Mouse (Mus musculus) embryo, embryonic 11.5 days (tissue): ENCODE measurements around the gene Mest.

Source experiments
- DNase-seq: peaks from one replicate; pipeline ENCODE4 v3.0.0-alpha.2; 2012; ENCODE audit warnings: low read depth, low spot score

Mest gene

DNA sequence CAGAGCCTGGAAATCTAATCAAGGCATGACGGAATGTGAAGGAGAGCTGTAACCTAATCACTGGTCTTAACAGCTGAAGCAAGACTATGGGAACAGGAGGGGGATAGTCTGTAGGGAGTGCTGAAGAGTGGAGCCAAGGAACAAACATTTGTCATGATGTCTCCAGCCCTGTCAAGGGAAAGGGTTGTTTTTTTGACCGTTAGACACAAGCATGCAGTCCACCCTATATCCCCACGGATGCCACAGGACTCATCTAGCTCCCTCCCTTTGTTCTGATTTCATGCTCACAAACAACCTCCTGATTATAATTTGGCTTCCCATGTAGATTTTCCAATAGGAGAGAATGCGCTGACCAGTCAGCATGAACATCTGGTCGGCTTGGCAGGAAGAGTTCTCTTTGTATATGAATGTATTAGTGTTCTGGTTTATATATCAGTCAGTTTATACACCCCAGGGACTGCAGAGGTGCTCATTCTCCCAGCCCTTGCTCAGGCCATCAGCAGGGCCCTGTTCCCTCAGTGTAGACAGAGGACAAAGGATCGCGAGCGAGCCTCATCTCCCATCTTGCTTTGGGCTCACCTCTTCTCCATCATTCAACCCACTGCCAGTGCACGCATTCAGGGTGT is 19.3 kb upstream of the Mest start:
- DNase-seq, result no peak

- no peak for DNase-seq
These were observed 14.2 kb upstream of the Mest start for GRCm38 (mm10) chr6:30709115-30709514.

DNA sequence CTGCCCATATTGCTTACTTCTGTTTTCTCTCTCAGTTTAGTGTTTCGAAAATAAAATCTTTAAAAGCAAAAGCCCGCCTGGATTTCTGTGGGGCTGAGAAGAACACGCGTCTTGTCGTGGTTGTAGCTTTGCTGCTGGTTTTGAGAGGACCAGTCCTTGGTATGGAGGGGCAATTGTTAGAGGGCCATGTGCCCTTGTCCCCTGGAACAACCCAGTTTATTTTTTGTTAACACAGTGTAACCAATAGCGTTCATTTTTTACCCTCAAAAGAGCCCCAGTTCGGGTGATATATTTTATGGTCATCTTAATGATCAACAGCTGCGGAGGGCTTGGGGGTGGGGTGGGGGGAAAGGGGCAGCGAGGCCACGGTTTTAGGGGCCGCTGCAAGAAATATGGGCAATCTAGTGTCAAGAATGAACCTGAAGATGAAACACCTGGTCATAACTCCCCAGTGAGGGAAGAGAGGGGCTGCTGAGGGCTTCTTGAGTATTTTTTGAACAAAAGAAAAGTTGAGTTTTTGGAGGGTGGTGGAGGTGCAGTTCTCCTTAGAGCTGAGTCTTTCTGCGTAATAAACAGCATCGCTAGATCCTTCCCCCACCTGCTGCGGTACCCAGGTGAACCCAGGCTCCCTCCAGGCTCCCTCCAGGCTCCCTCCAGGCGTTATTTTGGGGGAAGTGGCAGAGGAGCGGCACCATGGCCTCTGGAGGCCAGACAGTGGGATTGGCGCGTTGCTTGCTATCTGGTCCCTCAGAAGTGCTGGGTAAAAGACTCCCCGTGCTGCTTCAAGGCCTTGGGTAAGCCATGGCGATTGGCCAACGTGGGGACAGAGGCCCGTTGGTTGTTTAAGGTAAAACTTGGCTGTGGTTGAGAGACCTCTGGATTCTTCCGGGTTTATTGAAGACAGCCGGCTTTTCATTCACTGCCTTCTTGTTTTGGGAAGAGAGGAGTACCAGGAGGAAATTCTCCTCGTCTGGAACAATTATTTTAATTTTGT is 12.7 kb upstream of the Mest start:
- no peak for DNase-seq

DNA sequence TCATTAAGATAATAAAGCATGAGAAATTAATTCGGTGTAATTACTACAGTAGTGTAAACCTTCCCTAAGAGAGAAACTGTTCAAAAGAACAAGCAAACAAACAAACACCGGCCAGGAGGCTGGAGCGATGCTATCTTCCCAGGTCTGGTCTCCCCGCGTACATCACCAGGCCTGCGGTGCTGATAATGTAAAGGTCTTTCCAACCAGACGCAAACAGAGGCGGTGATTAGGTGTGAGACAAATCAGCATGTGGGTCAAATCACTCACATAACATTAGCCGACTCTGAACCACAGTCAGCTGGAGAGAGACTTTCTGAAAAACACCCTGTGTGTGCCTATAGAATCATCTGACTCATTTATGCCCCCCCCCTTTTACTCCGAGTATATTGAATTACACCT is 12.0 kb upstream of the Mest start:
- no peak for DNase-seq

- DNase-seq, result no peak
These were observed 10.9 kb upstream of the Mest start for GRCm38 (mm10) chr6:30712484-30712883.

DNA sequence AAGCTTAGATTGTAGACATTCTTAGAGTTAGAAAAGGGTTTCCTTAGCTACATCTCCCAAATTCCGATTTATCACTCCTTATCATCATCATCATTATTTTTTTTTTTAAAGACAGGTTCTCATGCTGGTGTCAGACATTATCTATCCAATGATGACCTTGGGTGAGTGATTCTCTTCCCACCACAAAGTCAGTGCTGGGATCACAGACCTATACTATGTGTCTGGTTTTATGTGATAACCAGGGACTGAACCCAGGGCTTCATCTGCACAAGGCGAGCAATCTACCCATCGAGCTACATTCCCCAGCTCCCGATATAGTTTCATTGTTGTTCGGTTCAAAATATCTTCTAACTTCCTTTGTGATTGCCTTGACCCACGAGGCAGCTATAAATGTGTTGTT is 9.9 kb upstream of the Mest start:
- no peak for DNase-seq

DNA sequence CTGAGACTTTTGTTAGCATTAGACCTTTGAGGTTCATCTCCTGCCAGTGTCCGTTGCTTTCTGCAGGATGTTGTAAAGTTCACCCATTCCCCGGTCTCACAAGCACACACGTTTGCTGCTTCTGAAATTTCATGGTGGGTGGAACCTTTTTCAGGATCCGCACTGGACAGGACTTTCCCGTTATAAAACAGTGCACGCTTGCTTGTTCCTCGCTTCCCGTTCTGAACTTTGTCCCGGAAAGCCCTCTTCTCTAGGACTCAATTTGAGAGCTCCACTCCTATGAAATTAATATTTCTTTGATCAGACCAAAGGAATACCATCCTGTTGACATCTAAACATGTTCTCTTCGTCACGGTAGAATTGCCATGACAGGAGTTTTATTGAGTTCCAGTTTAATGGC is 9.5 kb upstream of the Mest start:
- no peak for DNase-seq

DNA sequence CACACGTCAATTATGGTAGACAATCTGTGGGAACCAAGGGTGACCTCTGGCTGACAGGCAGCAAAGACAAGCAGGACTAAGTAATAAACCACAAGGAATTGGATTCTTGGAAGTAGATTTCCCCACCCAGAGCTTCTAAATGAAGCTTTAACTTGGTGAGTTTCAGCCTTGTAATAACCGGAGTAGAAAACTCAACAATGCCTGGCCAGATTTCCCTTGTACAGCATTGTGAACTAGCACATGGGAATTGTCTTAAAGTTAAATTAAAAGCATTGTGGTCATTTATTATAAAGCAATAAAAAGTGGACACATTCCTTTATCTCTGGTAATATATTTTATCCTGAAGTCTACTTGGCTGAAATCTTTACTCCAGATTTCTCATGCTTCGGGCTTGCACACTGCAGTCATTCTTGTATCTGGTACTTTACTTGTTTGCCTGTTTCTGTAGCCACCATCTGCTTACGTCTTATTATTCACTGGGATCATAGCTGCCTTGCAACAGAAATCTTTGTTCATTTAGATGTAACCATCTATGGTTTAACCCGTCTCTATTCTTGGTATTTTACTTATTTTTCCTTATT is 8.4 kb upstream of the Mest start:
- no peak for DNase-seq

DNA sequence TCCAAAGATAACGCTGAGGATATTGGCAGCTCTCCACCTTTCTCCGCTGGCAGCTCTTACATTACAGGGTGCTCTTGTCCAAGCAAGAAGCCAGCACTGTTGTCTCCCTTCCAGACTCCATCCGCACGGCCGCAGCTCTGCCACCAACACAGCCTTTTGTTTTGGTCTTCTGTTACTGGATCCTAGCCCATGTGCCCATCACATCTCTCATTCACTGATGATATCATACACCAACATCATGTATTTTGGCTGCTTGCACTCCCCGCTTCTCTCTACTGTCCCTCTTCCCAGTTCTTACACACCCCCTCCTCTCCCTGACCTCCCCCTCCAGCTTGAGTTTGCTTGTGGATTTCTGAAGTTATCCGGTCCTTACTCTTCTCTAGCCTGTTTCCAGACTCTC is 6.6 kb upstream of the Mest start:
- DNase-seq, result no peak

- DNase-seq, result no peak
These were observed 772 bp upstream of the Mest start for GRCm38 (mm10) chr6:30722385-30723164.

DNA sequence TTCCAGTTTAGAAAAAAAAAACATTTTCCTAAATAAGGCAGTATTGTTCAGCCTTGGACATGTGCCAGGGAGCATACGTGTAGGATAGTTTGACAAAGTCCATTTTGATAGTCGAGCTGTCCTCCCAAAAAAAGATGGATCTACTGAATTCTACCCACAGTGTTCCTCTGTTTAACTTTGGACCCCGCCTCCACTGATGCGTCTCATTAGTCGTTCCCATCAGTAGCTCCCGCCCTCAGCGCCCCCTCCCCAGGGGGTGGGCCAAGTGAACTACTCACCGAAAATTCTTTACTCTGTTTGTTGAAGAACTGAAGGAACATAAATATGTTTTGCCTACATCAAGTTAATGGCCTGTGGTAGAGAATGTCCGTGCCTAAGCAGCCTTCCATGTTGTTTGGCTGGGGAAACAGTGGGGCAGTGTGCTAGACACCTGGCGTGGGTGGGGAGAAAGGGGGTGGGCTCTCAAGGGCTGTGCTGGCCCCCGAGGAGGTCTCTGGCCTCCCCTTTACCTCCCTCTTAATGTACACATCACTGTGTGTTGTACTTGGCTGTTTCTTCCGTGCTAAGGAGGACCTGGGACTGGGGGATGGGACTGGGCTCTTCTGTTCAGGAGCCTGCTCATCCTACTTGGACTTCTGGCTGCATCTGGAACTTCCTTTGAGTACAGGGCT is 7.1 kb downstream of the Mest start:
- no peak for DNase-seq

DNA sequence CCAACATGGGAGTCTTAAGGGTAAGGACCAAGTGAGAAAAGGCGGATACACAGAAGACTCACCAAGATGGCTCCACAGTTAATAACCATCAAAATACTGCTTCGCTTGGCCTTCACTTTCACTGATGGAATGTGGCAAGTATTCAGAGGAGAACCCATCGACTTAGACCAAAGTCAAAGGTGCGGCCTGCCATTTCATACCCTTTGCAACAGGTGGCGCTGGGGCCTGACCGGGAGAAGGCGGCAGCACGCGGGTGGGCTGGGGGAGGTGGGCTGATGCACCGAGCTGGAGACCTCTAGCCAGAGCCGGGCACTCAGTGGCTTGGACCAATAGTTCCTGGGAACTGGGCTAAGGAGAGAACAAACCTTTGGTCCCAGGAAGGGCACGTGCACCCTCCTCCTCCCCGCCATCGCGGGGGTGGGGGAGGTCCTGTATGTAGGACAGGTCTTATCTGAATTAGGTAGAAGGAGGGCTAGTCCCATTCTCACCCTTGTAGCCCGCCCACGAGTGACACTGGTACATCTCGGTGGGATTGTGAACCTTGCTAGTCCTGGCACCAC is 9.3 kb downstream of the Mest start:
- DNase-seq, result no peak

DNA sequence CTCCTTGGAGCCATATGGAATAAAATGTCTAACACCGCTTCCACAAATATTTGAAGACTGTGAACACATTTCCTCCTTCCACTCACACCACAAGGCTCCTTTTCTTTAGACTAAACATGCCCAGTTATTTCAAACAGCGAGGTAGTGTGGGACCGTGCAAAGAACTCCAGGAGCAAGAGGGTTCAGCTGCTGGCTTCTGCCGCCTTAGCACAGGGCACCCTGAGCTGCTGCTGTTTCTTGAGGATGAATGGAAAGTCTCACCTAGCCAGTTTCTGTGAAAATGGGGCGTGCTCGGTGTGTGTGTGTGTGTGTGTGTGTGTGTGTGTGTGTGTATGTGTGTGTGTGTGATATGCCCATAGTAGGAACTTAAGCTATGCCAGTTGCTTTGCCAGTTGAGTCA is 11.1 kb downstream of the Mest start:
- DNase-seq, result no peak

DNA sequence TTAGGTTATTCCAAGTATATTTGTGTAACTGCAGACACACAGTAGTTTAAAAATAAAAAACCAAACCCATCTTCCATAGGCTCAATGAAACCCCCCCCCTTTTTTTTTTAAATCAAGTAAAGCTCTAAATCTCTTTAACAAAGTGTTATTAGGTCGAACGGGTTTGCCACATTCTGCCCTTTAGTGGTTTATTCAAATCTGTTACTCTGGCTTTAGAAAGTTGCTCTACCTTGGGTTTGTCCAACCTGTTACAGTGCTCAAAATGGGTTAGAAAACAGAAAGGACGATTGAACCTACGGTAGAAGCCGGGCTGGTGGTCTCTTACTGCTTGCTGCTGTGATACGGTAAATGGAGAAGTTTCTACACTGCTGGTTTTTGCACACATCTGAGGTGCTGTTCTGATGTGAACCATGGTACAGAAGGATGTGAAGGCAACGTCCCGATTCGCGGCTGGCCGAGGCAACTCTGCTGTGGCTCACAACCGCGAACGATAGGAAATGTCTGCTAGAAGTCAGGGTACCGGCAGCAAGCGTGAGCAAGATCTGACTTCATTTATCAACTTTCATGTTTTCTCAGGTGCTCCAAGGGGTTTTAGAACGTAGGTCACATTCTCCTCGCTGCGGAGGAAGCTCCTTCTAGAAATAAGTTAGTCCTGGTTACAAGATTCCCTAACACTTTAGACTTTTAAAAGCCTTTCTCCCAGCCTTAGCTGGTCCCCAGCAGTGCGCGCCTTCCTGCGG is 11.8 kb downstream of the Mest start:
- DNase-seq, result no peak

- no peak for DNase-seq
These were observed 12.5 kb downstream of the Mest start for GRCm38 (mm10) chr6:30735728-30736371.

GRCm38 (mm10) chr6:30736372-30736762 is 13.0 kb downstream of the Mest start:
- no peak for DNase-seq

DNA sequence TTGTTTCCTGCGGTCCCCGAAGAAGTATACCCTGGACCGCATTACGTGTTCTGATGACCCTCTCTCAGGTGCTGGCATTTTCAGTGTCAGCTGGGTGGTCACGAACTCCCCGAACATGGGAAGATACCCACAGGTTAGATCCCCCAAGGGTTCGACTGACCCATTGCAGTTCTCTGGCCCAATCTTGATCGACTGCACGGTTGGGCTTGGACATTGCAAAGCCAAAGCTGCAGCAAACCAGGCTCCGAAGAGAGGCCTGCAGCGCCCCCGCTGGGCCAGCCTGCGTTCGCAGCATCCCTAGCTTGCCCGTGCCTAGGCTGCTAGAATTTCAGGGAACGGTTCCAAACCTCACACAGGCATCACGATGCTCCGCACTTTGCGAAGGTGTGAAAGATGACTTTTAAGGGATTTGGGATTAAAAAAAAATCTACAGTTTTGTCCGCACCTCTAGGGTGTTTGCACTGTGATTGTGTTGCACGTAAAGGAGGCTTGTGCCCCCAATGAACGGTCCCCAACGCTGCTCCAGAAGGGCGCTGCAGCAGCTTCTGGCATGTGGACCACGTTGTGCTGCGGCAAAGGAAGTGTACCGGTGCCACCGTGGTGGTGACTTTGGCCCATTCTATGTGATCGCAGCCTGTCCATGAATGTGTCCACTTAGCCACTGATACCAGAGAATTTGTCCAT is 13.7 kb downstream of the Mest start:
- no peak for DNase-seq

DNA sequence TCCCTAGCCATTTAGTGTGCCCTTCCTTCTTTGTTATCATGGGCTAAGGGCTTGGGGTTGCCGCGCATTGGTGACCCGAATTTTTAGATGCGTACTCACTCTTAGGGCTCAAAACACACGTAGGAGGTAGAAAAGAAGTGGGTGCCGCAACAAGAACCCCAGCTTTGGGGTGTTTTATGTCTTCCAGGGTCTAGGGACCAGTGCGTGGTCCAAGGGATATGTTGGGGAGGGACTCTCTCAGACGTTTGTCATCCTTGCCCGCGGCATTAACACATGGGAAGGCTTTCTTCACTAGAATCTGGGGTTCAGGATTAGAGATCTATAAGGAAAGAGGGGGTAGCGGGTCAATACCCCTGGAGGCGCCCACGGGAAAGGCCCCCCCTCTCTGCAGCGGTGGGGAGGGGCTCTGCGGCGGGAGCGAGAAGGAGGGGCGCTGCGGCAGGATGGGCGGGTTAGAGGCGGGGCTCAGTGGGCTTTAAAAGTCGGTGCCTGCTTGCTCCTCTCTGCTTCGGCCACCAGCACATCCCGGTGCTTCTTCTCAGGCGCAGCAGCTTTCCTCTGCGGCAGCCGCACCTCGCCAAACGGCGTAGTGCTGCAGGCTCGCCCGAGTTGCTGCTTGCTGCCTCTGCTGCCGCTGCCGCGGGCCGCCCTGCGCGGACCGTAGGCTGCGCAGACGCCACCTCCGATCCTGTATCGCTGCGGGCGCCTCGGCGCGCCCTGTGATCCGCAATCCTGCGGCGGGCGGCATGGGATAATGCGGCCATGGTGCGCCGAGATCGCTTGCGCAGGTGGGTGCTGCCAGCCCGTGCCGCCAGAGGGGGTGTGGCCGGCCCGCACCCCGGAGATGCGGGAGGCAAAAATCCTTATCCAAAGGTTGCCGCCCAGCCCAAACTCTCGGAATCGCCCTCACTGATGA is 14.5 kb downstream of the Mest start:
- no peak for DNase-seq
